Mouse (Mus musculus): ENCODE data around the gene Radil. TPM values are rescaled to one million over a fixed set of nuclear protein-coding genes. Genes with fewer than 3 reads are reported as not detected.
A peak's percentile ranks its signal among the peaks of the same experiment; 100 is the strongest.

The Radil gene
- total RNA-seq (2021): 10 to 100 TPM; 19.2 to 21.2 TPM
- long read RNA-seq, experiment 1, transcript Radil-201 (15 exons, 3,700 nt): major isoform, 6 of 13 reads
- long read RNA-seq, experiment 1, partial matches to known transcripts: 5 of 13 reads
- long read RNA-seq, experiment 1, other reads (novel, unspliced or antisense): 1 of 13 reads
- long read RNA-seq, experiment 2, partial matches to known transcripts: 4 of 12 reads
- long read RNA-seq, experiment 2, other reads (novel, unspliced or antisense): 5 of 12 reads

DNA sequence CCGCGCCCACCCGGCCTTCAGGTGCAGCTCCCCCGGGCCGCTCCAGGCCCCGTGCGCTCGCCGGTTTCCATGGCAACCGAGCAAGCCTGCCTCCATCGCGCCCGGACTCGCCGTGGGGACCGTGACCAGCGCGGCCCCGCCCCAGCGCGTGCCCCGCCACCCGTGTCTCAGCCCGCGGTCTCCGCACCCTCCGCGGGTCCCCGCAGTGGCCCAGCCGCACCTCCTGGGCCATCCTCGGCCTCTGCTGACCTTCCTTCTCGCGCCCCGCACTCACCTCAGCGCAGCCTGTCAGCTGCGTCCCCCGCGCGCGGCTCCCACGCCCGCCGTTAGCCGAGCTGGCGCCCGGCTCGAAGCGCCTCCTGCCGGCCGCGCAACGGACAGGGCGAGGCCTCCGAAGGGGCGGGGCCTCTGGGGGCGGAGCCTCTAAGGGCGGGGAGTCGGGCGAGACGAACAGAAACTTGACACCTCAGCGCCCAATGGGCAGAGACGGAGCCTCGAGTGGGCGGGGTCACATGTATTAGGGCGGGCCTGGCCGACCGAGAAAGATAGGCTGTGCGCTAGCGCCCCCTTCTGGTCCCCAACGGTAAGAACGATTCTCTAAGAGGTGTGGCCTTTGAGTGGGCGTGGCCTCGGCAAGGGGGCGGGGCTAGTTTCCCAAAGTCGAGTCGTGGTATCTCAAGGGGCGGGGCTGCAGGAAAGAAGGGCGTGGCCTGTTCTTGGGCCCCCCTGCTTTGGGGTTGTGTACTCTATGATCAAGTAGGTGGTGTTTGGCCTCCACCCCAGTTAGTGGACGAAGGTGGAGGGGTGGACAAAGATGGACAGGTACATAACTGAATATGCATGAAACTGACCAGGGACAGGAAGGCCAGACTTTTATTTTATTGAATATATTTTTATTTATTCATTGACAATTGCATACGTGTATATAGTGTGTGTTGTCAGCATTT, at the start of gene Radil:
Gene Radil, minus strand, starts transcription at position 393 of the 947 bp plus-strand sequence.
- DNase-seq (ENCODE audit: low spot score in 2 of 2): peak; percentile 99
- intact Hi-C loops (cut with DNase I): loop anchor here (2.0 kb wide), 2 partner anchors 50 to 72 kb away; no protein-coding TSS in a partner anchor

DNA sequence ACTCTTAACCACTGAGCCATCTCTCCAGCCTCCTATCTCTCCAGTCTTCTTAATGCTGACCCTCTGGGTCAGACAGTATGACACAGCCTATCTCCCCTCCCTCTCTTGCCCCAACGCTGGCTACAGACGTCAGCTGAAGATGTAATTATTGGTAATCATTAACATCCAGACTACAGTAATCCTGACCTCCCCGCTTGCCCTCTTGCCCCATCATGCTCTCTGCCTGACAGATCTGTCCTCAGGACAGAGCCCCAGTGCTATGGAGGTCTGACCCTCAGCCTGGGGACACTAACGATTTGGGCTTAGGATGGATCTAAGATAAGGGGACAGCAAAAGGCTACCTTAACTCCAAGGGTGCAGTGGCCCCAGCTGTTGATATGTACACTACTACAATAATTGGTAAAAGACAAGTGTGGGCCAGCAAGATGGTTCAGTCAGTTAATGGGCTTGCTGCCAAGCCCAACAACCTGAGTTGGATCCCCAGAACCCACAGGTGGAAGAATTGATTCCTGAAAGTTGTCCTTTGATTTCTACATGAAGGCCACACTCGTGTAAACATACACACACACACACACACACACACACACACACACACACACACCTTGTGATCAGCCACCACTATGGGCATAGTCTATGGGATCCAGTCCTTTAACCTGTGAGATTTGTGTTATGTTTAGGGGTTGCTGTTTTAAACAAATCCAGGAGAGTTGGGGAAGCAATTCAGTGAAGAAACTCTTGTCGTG, 46.9 kb upstream of the Radil start:
- no peak for DNase-seq (ENCODE audit: low spot score in 2 of 2)
- intact Hi-C loops (cut with DNase I): no loop called here

GRCm38 (mm10) chr5:142596723-142597122, 45.8 kb upstream of the Radil start:
- no peak for DNase-seq (ENCODE audit: low spot score in 2 of 2)
- intact Hi-C loops (cut with DNase I): no loop called here

- DNase-seq (ENCODE audit: low spot score in 2 of 2): peak; percentile 48 to 64
- intact Hi-C loops (cut with DNase I): no loop called here
Observed at GRCm38 (mm10) chr5:142595698-142596097, 44.8 kb upstream of the Radil start.

GRCm38 (mm10) chr5:142590953-142591616, 40.2 kb upstream of the Radil start:
- no peak for DNase-seq (ENCODE audit: low spot score in 2 of 2)
- intact Hi-C loops (cut with DNase I): no loop called here

DNA sequence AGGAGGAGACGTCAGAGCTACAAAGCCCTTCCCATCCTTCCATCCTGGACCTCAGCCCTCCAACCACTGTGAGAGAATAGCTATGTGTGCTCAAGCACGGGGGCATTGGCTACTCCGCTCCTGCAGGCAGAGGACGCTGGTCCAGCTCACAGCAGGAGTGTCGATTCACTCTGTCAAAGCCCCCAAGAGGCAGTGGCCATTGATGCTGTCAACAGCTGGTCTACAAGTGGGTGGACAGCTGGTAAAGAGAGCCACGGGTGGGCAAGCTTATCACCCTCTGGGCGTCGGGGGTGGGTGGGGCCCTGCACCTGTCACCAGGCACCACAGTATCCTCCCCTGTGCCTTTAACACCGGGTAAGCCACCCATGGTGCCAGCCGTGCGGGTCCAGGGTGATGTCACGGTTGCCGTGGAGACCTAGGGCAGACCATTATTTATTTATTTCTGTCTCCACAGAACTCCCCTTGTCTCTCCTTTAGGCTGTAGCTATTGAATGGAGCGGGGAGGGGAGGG, 32.8 kb upstream of the Radil start:
- intact Hi-C loops (cut with DNase I): loop anchor here (5.0 kb wide), 1 partner anchor 134 kb away; no protein-coding TSS in a partner anchor
- DNase-seq (ENCODE audit: low spot score in 2 of 2): peak; percentile 64 to 84

GRCm38 (mm10) chr5:142581517-142581916, 30.6 kb upstream of the Radil start:
- DNase-seq (ENCODE audit: low spot score in 2 of 2): peak; percentile 77 to 80
- intact Hi-C loops (cut with DNase I): loop anchor here (1.0 to 5.0 kb wide), 2 partner anchors 39 to 136 kb away; no protein-coding TSS in a partner anchor

GRCm38 (mm10) chr5:142578192-142578591, 27.3 kb upstream of the Radil start:
- DNase-seq (ENCODE audit: low spot score in 2 of 2): no peak
- intact Hi-C loops (cut with DNase I): no loop called here

DNA sequence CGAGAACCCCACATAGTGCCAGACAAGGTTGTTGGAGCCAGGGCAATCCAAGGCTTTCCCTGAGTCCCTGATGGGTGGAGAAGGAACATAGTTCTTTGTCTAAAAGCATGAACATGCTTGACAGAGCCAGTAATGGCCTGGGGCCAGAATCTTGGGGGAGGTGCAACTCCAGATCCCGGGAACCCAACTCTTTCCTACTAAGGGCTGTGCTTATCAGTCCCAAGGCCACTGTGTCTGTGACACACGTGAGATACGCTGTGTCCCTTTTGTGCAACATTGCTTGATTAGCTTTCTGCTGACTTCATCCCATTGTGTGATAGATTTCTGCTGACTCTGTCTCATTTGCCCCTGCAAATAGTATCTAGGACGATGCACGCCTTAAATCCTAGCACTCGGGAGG, 25.9 kb upstream of the Radil start:
- no peak for DNase-seq (ENCODE audit: low spot score in 2 of 2)

GRCm38 (mm10) chr5:142574323-142575057, 23.6 kb upstream of the Radil start:
- intact Hi-C loops (cut with DNase I): no loop called here
- DNase-seq (ENCODE audit: low spot score in 2 of 2): no peak

More for the DNA sequence above, 25.9 kb upstream of the Radil start:
- intact Hi-C loops (cut with DNase I): no loop called here

DNA sequence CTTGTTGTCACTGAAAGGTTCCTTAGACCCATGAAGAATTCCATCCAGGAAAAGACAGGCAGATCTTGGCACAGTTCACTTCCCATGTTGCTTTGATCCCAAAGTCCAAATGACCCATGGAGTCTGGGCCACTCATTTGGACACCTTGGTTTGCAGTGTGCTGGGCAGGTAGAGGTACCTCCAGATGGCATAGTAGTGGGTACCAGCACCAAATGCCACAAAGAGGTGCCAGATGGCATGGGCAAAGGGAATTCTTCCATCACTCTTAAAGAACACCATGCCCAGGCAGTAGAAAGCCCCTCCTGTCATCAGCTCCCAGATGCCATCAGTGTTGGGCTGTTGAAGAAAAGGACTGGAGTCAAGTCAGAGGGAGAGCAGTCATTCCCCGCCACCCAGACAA, 13.7 kb upstream of the Radil start:
- intact Hi-C loops (cut with DNase I): no loop called here
- no peak for DNase-seq (ENCODE audit: low spot score in 2 of 2)

- DNase-seq (ENCODE audit: low spot score in 2 of 2): no peak
- intact Hi-C loops (cut with DNase I): no loop called here
Observed at GRCm38 (mm10) chr5:142560261-142560660, 9.4 kb upstream of the Radil start.

GRCm38 (mm10) chr5:142557397-142558067, 6.6 kb upstream of the Radil start:
- peak; percentile 91 to 94 for DNase-seq (ENCODE audit: low spot score in 2 of 2)
- intact Hi-C loops (cut with DNase I): loop anchor here (2.0 to 5.0 kb wide), 2 partner anchors 63 to 160 kb away; no protein-coding TSS in a partner anchor

DNA sequence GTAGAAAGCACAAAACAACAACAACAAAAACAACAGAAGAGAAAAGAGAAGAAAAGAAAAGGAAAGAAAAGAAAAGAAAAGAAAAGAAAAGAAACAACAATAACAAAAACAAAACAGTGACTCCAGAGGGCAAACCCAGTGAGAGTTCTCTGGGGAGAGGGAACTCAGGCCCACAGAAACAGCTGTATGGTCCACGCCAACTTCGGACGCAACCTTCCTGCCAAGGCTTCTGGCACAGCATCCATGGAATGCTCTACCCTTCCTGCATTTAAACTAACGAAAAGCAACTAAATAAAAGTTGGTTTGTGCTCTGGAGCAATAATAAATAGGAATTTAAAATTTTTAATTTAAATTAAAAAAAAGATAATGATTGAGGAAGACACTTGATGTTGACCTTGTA, 5.8 kb upstream of the Radil start:
- DNase-seq (ENCODE audit: low spot score in 2 of 2): no peak
- intact Hi-C loops (cut with DNase I): loop anchor here (2.0 to 5.0 kb wide), 2 partner anchors 64 to 161 kb away; no protein-coding TSS in a partner anchor

DNA sequence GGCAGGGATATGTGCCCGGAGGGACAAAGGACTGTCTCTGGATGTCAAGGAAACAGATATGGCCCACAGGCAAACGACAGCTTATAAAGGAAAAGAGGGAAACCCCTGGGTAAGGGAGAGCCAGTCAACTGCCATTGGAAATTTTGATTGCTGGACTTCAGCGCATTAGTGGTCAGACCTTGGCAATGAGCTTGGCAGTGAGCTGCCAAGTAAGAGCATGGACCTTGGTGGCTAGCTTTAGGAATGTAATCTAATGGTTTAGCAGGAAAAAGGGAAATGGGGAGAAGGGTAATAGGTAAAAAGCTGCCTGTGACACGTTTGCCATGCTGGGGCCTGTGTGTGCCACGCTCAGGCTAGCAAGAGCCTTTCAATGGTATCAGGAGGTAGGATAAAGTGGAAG, 5.0 kb upstream of the Radil start:
- intact Hi-C loops (cut with DNase I): loop anchor here (2.0 to 5.0 kb wide), 2 partner anchors 65 to 161 kb away; no protein-coding TSS in a partner anchor
- no peak for DNase-seq (ENCODE audit: low spot score in 2 of 2)

GRCm38 (mm10) chr5:142549961-142550705, 765 bp downstream of the Radil start:
- peak; percentile 58 to 60 for DNase-seq (ENCODE audit: low spot score in 2 of 2)
- intact Hi-C loops (cut with DNase I): loop anchor here (2.0 kb wide), 2 partner anchors 49 to 71 kb away; no protein-coding TSS in a partner anchor

GRCm38 (mm10) chr5:142549441-142549840, 1.5 kb downstream of the Radil start:
- intact Hi-C loops (cut with DNase I): no loop called here

More at GRCm38 (mm10) chr5:142549441-142549840, 1.5 kb downstream of the Radil start:
- no peak for DNase-seq (ENCODE audit: low spot score in 2 of 2)

Data from left cerebral cortex, postnatal 14 days (tissue).